Mouse (Mus musculus) left cerebral cortex, postnatal 14 days (tissue): ENCODE data around the gene Mamdc4. TPM values are rescaled to one million over a fixed set of nuclear protein-coding genes. Genes with fewer than 3 reads are reported as not detected.
"Not testable (repeated sequence)": the region's sequence is repeated elsewhere in the genome, so short reads cannot be mapped to it uniquely, and the experiment has no call there.

Experiments
- DNase-seq, 2 experiments: peaks; one replicate each; pipeline ENCODE4 v3.0.0; 2021 to 2022; ENCODE audit warnings: low spot score in 2 of 2, mixed read lengths in 1 of 2
- intact Hi-C: fragments of 180-260 bp; cut with DNase I; formaldehyde crosslinking; loops from one replicate; pipeline ENCODE4 v1.15.1; 2025
- total RNA-seq, 2 experiments: library from RNA; stranded (reverse); gene quantifications; 2 replicates each; pipeline ENCODE4 v1.2.3; 2021

The Mamdc4 gene
- total RNA-seq, 2 experiments from 2014 or later: 1.8 to 2.1 TPM

DNA sequence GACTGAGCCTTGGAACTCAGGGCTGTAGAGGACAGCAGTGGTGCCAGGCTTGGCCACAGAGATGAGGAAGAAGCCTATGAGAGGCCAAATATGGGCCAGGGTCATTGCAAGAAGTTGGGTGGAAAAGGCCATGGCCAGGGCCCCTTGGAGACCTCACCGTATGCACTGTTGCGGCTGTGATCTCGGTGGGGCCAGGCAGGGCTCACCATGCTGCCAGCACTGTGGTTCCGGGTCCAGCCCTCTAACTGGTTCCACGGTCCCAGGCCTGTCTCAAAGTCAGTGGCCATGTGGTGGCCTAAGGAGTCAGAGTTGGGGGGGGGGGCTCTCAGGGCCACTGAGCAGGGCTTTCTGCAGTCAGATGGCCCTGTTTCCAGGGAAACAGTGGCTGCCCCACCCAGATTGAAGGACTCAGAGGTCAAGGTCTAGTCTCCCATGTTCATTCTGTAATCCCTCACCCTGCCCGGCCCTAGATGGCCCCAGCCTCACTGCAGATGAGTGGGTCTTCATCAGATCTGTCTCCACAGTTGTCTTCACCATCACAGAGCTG lies 6.1 kb downstream of the Mamdc4 start:
- intact Hi-C loops: no loop called here
- DNase-seq: no peak

DNA sequence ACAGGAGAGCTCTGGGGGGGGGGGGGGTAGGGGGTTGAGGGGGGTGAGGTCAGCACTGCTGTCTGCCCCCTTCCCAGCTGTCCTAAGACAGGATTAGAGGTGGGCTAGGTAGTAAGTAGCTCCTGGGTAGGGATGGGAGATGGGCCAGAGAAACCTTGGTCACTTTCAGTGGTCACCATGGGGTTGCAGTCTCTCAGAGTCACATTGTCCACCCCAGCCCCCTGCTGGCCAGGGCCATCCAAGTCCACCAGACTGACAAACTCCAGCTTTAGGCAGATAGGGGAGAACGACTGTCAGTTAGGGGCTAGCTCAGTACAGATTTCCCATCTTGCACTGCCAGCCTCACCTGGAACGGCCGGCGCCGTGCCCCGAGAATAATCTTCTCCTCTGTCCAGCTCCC lies 8.1 kb downstream of the Mamdc4 start:
- intact Hi-C loops: no loop called here
- no peak for DNase-seq

GRCm38 (mm10) chr2:25565741-25566140 lies 8.9 kb downstream of the Mamdc4 start:
- DNase-seq: no peak
- intact Hi-C loops: no loop called here

GRCm38 (mm10) chr2:25561946-25562345 lies 12.7 kb downstream of the Mamdc4 start:
- no peak for DNase-seq
- intact Hi-C loops: no loop called here

GRCm38 (mm10) chr2:25560551-25560950 lies 14.1 kb downstream of the Mamdc4 start:
- no peak for DNase-seq
- intact Hi-C loops: no loop called here

DNA sequence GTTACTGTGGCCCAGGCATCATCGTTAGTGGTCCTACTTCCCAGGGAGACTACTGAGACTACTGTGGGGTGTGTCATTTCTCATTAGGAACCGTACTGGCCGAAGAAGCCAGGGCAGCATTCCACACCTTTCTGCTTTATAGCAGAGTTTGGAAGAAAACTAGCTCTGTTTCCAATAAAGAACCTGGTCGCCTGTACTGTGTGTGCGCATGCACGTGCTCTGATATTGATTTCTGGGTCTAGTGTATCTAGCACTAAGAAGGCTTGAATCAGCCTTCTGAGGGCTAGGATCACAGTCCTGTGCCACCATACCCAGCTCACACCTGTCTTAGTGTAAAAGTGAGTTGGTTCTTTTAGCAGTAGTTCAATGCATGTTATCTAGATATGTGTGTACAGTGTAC lies 15.9 kb downstream of the Mamdc4 start:
- intact Hi-C loops: no loop called here
- DNase-seq: no peak

GRCm38 (mm10) chr2:25557964-25558360 lies 16.7 kb downstream of the Mamdc4 start:
- intact Hi-C loops: no loop called here
- no peak for DNase-seq

- peak; percentile 94 to 97 for DNase-seq
- intact Hi-C loops: no loop called here
Observed at GRCm38 (mm10) chr2:25557221-25557963, 17.3 kb downstream of the Mamdc4 start, which contains the start of gene Edf1. Gene Edf1 (plus strand): TSS chr2:25557847.

GRCm38 (mm10) chr2:25556296-25556695 lies 18.3 kb downstream of the Mamdc4 start:
- intact Hi-C loops: no loop called here
- no peak for DNase-seq

GRCm38 (mm10) chr2:25555479-25555878 lies 19.2 kb downstream of the Mamdc4 start:
- intact Hi-C loops, DNase-seq: not testable (repeated sequence)

- intact Hi-C loops, DNase-seq: not testable (repeated sequence)
Observed at GRCm38 (mm10) chr2:25553171-25553786, 21.4 kb downstream of the Mamdc4 start.

GRCm38 (mm10) chr2:25551186-25551585 lies 23.5 kb downstream of the Mamdc4 start:
- intact Hi-C loops: no loop called here
- peak in 1 of 2 experiments; percentile 39 for DNase-seq

- intact Hi-C loops: no loop called here
- no peak for DNase-seq
Observed at GRCm38 (mm10) chr2:25549021-25549991, 25.3 kb downstream of the Mamdc4 start.

GRCm38 (mm10) chr2:25546811-25547491 lies 27.7 kb downstream of the Mamdc4 start, which contains the start of gene Traf2:
Gene Traf2 (minus strand): TSS chr2:25546940.
- intact Hi-C loops: no loop called here

DNA sequence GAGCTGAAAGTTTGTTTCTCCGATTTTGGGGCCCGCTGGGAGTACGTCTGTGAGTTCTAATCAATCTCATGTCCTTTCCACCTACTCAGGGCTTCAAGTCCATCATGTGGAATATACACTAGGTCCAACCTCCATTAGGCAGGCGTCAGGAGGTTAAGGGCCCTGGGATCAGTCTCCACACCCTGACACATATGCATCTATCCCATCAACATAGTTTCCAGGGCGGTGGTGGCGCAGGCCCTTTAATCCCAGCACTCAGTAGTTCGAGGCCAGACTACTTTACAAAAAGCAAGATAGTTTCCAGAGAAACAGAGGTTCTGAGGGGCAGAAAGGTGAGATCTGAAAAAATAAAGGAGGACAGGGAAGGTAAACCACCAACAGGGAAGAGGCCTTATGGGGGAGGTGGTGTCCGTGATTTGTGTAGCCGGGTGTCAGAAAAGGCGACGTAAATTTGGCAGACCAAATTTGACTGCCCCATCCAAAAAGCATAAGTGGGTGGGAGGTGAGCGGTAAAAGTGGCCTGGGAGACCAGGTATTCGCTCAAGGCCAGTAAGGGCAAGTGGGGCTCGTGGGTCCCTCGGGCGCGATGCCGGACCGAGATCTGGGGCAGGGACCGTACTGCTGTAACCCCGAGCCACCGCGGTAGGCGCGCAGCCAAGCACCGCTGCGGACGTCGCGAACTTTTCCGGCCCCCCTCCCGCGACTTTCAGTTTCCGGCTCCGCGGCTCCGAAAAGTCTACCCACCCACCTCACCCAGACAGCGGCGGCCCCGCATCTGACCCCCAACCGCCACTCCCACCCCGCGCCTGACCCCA lies 28.4 kb downstream of the Mamdc4 start:
- intact Hi-C loops: no loop called here
- DNase-seq: no peak

More at GRCm38 (mm10) chr2:25546811-25547491, 27.7 kb downstream of the Mamdc4 start, which contains the start of gene Traf2:
- peak; percentile 99 for DNase-seq

GRCm38 (mm10) chr2:25541644-25542367 lies 32.8 kb downstream of the Mamdc4 start:
- no peak for DNase-seq
- intact Hi-C loops: no loop called here

GRCm38 (mm10) chr2:25540541-25540948 lies 34.1 kb downstream of the Mamdc4 start:
- no peak for DNase-seq
- intact Hi-C loops: no loop called here
